Mouse (Mus musculus) ES-Bruce4 (cell line): ENCODE results near the gene Col6a6.

Experiments used
- CTCF ChIP-seq: IDR thresholded peaks from one replicate; pipeline ENCODE4 v1.8.1; 2011; ENCODE audit warnings: low read depth, low read length
- POLR2A ChIP-seq: IDR thresholded peaks from one replicate; pipeline ENCODE4 v1.8.1; 2011; ENCODE audit warnings: low read length; ENCODE audit not compliant: insufficient read depth

DNA sequence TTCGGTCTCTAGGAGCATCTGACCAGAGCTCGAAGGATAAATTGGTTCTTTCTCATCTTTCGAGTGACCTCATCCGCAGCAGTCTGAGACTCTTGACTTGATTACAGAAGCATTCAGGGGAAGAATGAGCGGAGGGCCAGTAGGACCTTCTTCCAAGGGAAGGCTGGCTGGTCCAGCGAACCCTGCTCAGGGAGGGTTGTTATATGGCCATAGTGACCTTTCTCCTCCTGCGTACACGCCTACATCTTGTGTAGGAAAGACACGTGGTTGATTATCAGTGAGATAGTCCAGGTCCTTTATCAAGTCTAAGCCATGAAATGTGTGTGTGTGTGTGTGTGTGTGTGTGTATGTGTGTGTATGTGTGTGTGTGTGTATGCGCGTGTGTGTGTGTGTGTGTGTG is 40.2 kb downstream of the Col6a6 start:
- no peak for TF ChIP-seq CTCF
- no peak for TF ChIP-seq POLR2A
